Mouse (Mus musculus) Patski (cell line): ENCODE results near the gene Pign. TPM values are rescaled to one million over a fixed set of nuclear protein-coding genes. Genes with fewer than 3 reads are reported as not detected.
A peak's percentile ranks its signal among the peaks of the same experiment; 100 is the strongest.

Experiments used
- ATAC-seq: fragments of 100-300 bp; one replicate; pipeline ENCODE4 v1.8.0; 2021
- CTCF ChIA-PET: fragments of 350-600 bp; sonication (Branson Sonifier 250); formaldehyde crosslinking; loops from one replicate; lab custom pipeline; 2022; ENCODE audit warnings: inconsistent platforms; lab: Charles Lee
- POLR2A ChIA-PET: fragments of 350-600 bp; sonication (Branson Sonifier 250); formaldehyde crosslinking; loops from one replicate; lab custom pipeline; 2022; ENCODE audit warnings: antibody characterized with exemption, inconsistent platforms; lab: Charles Lee
- DNase-seq: peaks from one replicate; pipeline ENCODE4 v3.0.0-alpha.2; 2011; ENCODE audit warnings: low read depth, low spot score
- H3K27me3 ChIP-seq: fragments of 371-371 bp; one replicate; pipeline ENCODE4 v1.5.1; 2021
- CTCF ChIP-seq: fragments of 100-300 bp; IDR thresholded peaks from one replicate; pipeline ENCODE4 v1.5.1; 2021
- in situ Hi-C: fragments of 300-500 bp; cut with MboI; formaldehyde crosslinking; loops from 3 replicates; pipeline ENCODE4 v1.11.1; 2018; ENCODE audit warnings: low pct_unique_long_range_greater_than_20kb, mixed read lengths
- polyA plus RNA-seq: library from polyadenylated mRNA; unstranded; gene quantifications from one replicate; pipeline ENCODE4 v1.2.3, GENCODE M21; 2021

Pign gene
- polyA plus RNA-seq, 1 experiment from 2014 or later = 48.5 TPM

DNA sequence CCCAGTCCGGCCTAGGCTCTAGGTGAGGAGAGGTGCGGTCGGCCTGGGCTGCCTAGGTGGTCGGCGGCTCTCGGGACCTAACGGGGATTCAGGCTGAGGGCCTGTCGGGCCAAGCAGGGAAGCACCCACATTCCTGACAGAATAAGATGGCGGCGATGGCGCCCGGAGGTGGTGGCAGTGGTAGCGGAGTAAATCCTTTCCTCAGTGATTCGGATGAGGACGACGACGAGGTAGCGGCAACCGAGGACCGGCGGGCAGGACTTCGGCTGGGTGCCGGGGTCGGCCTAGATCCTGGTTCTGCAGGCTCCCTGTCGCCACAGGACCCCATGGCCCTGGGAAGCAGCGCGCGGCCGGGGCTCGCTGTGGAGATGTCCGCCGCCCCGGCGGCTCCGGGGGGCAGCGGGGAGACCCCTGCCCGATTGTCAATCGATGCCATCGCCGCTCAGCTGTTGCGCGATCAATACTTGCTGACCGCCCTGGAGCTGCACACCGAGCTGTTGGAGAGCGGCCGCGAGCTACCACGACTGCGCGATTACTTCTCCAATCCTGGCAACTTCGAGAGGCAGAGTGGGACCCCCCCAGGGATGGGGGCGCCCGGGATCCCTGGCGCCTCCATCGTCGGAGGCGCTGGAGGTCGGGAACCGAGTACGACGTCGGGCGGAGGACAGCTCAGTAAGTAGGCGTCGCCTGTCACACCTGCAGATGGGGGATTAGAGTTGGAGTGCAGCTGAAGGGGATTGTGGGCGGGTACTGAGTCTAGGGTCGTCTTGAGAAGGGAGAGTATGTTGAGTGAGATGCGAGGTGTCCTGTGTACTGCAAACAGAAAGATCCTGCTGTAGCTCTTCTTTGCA lies 710 bp upstream of the Pign start:
- DNase-seq (no peak), ATAC-seq (peak; percentile 31)
- in situ Hi-C loops = loop anchor here (5.0 to 10.0 kb wide), 2 partner anchors 351 to 733 kb away; no protein-coding TSS in a partner anchor
- CTCF ChIA-PET = interaction anchor here (1.0 to 2.7 kb wide), 3 partner anchors 16 to 28 kb away, joined by 3 to 13 read pairs (median 5); no protein-coding TSS in a partner anchor
- TF ChIP-seq CTCF = no peak
- POLR2A ChIA-PET = no interaction called here
- H3K27me3 ChIP-seq = no peaks in the 10 kb centered on the region

DNA sequence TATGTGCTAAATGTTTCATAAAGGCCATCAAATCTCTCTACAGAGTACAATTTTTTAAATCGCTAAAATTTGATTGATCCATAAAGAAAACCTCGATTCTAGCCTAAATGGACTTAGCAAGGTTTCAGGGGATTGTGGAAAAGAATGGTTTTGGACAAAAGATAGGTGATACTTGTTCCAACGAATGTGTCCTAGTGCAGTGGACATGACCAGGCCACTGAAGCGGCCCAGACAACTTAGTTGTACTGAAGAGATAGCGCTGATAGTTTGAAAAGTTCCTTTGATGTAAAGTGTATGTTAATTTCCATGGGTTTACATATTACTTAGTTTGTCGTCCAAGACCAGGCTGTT lies 682 bp downstream of the Pign start:
- CTCF ChIA-PET = interaction anchor here (1.1 kb wide), 1 partner anchor 18 kb away, joined by 5 read pairs; no protein-coding TSS in a partner anchor
- no peaks in the 10 kb centered on the region for H3K27me3 ChIP-seq
- ATAC-seq (peak; percentile 5), DNase-seq (no peak)
- TF ChIP-seq CTCF = no peak
- POLR2A ChIA-PET = no interaction called here
- in situ Hi-C loops = loop anchor here (5.0 to 10.0 kb wide), 2 partner anchors 352 to 735 kb away; no protein-coding TSS in a partner anchor

DNA sequence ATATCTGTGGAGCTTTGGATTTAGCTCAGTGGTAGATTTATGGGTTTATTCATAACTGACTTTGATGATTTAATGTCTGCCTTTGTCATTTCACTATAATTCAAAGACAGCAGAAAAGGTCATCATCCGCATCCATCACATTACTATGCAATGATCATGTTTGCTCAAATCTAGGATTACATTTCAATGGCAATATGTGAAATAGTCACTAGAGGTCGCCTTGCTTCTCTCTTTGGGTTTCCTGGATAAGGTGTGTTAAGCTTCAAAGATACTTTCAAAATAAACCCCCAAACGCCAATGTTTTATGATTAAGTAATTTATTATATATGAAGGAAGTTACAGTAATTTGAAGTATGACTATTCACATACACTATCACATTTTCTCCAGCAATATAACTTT lies 3.5 kb downstream of the Pign start:
- in situ Hi-C loops = loop anchor here (5.0 to 10.0 kb wide), 2 partner anchors 355 to 737 kb away; no protein-coding TSS in a partner anchor
- no peaks in the 10 kb centered on the region for H3K27me3 ChIP-seq
- CTCF ChIA-PET = interaction anchor here (0.6 to 1.5 kb wide), 11 partner anchors 11 to 377 kb away, joined by 3 to 8 read pairs (median 3); no protein-coding TSS in a partner anchor
- no peak for TF ChIP-seq CTCF
- DNase-seq (no peak), ATAC-seq (no peak)
- POLR2A ChIA-PET = no interaction called here

DNA sequence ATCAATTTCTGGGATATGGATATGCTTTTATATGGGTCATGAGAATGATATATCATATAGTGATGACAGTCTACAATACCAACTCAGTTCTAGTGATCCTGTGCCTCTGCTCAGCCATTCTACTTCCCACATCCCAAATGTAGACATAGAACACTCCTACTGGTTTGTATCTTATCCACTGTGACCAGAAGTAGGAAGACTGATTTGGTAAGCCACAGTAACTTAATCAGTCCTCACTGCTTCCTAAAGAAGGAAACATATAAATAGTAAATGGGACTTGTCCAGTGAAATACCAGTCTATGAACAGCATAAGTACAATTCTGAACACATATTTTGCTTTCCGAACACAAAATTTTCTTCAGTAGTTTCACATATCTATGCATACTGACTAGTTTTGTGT lies 9.5 kb downstream of the Pign start:
- no peak for DNase-seq
- in situ Hi-C loops = no loop called here
- no peak for ATAC-seq
- CTCF ChIA-PET = no interaction called here
- POLR2A ChIA-PET = interaction anchor here (1.3 kb wide), 1 partner anchor 12 kb away, joined by 3 read pairs; no protein-coding TSS in a partner anchor
- no peak for TF ChIP-seq CTCF
- no peaks in the 10 kb centered on the region for H3K27me3 ChIP-seq

DNA sequence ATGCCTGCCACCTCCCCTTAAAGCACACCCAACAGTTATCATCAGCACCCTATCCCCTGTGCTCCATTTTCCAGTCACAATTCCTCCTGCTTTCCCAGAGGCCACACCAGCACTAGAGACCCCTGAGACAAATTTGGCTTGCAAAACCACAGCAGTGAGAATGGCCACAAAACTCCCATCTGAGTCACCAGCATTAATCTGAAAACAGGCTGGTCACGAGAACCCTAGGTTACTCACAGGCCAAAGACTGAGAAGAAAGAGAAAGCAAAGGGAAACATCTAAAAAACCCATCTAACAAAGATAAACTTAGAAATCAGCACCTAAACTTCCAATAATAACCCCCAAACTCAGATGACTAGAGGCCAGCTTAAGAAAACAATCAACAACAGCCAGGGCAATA lies 12.8 kb downstream of the Pign start:
- no peak for TF ChIP-seq CTCF
- ChIA-PET CTCF (interaction anchor here (1.3 kb wide), 1 partner anchor 15 kb away, joined by 4 read pairs; no protein-coding TSS in a partner anchor), POLR2A (no interaction called here)
- DNase-seq (no peak), ATAC-seq (no peak)
- in situ Hi-C loops = no loop called here
- H3K27me3 ChIP-seq = no peaks in the 10 kb centered on the region

DNA sequence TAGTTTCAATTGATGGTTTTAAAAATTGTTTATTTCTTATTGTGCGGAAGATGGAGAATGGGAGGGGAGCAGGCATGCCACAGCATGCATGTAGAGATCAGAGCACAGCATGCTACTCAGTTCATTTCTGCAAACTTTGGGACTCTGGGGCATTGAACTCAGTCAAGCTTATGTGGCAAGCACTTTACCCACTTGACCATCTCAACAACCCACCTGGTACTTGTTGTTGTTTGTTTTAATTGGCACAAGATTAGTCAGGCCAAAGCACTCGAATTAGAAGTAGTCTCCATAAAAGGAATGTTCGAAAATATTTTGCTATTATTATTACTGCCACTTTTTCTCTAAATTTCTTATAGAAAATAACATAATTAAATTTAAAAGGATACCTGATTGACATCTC lies 19.4 kb downstream of the Pign start:
- ATAC-seq (no peak), DNase-seq (no peak)
- H3K27me3 ChIP-seq = no peaks in the 10 kb centered on the region
- in situ Hi-C loops = loop anchor here (25.0 kb wide), 1 partner anchor 1832 kb away; no protein-coding TSS in a partner anchor
- CTCF ChIA-PET = no interaction called here
- no peak for TF ChIP-seq CTCF
- POLR2A ChIA-PET = no interaction called here

DNA sequence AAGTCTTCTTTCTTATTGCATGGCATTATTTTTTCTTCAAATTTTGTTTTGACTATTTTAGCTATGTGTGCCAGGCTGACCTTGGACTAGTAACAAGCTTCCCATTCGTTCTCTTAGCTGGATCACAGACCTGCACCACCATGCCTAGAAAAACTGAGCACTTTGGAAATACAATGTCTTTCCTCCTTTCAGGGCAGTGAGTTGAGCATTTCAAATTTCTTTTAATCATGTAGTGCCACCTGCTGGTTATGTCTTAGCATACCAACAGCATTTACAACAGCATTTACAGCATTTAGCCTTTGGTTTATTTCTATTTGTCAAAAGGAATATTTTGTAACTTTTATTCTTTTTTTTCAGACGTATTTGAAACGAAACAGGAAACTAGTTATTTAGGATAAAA lies 33.0 kb downstream of the Pign start:
- no peaks in the 10 kb centered on the region for H3K27me3 ChIP-seq
- ChIA-PET CTCF (interaction anchor here (1.0 to 2.3 kb wide), 6 partner anchors 10 to 647 kb away, joined by 3 to 12 read pairs (median 3); no protein-coding TSS in a partner anchor), POLR2A (no interaction called here)
- ATAC-seq (peak; percentile 78), DNase-seq (no peak)
- peak; percentile 48 for TF ChIP-seq CTCF
- in situ Hi-C loops = loop anchor here (25.0 kb wide), 1 partner anchor 1818 kb away; no protein-coding TSS in a partner anchor

DNA sequence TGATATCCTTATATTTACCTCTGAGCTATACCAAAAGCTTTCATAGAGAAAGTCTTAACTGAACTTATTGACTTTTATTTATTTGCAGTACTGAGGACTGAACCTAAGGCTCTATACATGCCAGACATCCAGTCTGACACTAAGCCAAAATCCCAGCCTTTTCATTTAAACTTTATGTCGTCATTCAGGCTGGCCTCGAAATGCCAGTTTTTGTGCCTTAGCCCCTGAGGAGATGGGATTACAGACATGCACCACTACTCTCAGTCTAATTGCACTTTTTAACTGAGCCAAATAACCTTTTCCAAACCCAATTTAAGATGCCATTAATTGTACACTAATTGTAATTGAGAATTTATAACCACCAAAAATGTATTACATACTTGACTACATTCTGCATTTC lies 73.8 kb downstream of the Pign start:
- POLR2A ChIA-PET = no interaction called here
- H3K27me3 ChIP-seq = no peaks in the 10 kb centered on the region
- TF ChIP-seq CTCF = no peak
- no peak for ATAC-seq
- no peak for DNase-seq
- CTCF ChIA-PET = interaction anchor here (1.1 kb wide), 1 partner anchor 34 kb away, joined by 3 read pairs; no protein-coding TSS in a partner anchor
- in situ Hi-C loops = no loop called here

DNA sequence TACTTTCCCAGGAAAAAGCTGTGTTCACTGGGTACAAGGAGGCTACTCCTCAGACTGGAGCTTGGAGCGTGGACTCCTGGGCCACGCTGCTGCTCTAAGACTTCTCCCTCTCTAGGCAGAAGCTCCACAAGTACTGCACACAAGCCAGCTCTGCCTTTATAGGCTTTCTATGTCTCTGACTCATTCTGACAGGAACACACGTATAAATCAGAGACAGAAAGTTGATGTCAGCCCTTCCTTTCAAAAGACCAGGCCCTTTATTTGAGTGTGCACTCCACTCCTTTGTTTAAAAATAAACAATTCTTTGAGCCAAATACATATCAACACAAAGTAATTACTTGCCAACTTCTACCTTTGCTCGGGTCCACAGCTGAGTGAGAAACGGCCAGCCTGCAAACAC lies 74.8 kb downstream of the Pign start:
- TF ChIP-seq CTCF = no peak
- CTCF ChIA-PET = interaction anchor here (0.7 kb wide), 1 partner anchor 31 kb away, joined by 3 read pairs; no protein-coding TSS in a partner anchor
- no peaks in the 10 kb centered on the region for H3K27me3 ChIP-seq
- POLR2A ChIA-PET = no interaction called here
- in situ Hi-C loops = no loop called here
- ATAC-seq = no peak
- no peak for DNase-seq

DNA sequence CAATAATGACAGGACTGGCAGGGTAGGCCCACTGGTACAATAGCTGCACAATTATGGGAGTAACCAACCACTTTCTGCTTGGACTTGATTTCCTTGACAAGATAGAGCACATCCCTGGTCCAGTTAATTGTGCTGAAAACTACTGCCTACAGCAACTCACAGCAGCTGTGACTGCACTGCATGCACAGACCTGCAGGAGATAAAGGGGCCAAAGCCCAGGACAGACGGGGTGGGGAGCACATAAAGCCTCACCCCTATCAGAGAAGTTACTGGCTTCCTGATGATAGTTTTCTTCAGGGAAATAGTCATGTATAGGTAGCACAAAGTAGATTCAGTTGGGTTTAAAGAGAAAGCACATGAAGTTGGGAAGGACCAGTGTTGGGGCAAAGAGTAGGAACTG lies 80.7 kb downstream of the Pign start:
- H3K27me3 ChIP-seq = no peaks in the 10 kb centered on the region
- in situ Hi-C loops = loop anchor here (5.0 kb wide), 1 partner anchor 40 kb away; no protein-coding TSS in a partner anchor
- DNase-seq = no peak
- ChIA-PET CTCF (no interaction called here), POLR2A (no interaction called here)
- ATAC-seq = no peak
- TF ChIP-seq CTCF = no peak
